Mouse (Mus musculus) adrenal gland, adult 8-10 months (tissue): ENCODE measurements around the gene Gsg1l. TPM values are rescaled to one million over a fixed set of nuclear protein-coding genes. Genes with fewer than 3 reads are reported as not detected.
A peak's percentile ranks its signal among the peaks of the same experiment; 100 is the strongest.

Experiments used
- DNase-seq: peaks from one replicate; pipeline ENCODE4 v3.0.0; 2022
- total RNA-seq, 4 experiments: library from RNA; stranded (reverse); gene quantifications; 2 replicates each; pipeline ENCODE4 v1.2.4; 2022

Gene Gsg1l
- total RNA-seq, 4 experiments from 2014 or later: 88.3 to 136 (median 104) TPM

DNA sequence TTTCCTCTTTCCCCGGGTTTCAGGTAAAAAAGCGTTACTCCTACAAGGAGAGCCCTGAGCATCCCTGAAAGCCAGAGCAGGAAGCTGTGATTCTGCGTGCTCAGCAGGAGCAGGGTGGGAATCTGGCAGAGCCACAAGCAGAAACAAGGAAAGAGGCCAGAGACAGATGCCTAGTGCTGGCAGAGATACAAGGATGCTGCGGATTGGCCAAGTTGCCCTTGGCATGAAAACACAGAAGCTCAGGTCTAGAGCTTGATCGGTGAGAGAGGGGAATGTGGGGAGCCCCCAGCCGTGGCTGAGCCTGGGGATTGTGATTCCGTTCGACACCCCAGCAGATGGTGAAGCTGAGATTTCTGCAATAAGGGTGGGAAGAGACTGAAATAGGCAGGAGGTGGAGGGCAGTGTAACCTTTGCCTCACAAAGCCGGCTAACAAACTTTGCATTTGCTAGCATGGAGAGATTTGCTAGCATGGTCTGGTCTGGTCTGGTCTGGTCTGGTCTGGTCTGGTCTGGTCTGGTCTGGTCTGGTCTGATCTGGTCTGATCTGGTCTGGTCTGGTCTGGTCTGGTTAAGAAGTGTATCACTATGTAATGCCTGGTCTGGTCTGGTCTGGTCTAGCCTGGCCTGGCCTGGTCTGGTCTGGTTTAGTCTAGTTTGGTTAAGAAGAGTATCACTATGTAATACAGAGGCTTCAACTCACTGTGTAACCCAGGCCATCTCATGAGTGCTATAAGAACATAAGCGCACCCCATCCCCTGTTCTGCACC lies 50.4 kb downstream of the Gsg1l start:
- DNase-seq: peak; percentile 31

DNA sequence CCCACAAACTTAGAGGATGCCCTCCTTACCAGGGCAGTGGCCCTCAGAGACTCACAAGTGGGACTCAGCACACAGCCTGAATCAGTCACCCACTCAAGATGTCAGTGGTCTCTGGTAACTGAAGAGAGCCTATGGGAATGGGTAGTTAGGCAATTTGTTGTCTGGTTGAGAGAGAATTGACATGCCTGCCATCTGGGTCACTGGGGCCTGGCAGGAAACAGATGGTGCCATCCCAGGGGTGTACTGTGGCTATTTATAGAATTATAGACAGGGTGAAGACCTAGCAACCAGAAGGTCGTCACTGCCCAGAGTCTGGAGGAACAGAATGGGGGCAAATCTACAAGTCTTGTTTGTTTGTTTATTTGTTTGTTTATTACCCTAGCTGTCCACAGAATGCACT lies 54.8 kb downstream of the Gsg1l start:
- no peak for DNase-seq

DNA sequence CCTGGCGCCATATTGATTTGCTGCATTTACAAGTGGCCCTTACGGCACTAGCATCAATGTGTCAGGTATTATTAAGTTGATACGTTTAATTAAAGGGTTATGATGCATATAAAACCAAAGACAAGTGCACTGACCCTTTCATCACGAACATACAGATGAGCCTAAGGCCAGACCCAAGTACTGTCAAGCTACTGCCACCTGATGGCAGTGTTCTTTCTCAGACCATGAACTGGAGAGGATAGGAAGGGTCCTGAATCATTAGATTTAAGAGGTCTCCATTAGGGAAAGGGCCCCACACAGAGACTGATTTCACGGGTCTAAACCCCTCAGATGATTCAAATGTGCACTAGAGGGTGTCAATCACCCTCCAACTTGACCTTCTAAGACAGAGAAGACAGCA lies 55.6 kb downstream of the Gsg1l start:
- DNase-seq: no peak

DNA sequence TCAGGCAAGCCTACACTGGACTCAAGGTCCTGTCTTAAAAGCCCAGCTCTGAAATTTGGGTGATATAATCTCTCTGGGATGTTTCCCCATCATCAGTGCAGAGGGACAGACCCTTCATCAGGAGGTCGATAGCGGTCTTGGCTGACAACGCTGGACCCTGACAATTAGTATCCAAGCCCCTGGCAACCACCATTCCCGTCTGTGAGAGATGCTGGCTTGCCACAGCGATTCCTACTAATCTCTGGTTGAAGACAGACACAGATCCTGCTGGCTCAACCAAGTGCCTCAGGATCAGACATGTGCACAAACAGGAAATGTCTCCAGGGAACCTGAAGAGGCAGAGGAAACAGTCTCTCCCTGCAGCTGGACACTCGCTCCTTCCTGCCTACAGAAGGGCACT lies 62.2 kb downstream of the Gsg1l start:
- DNase-seq: no peak

DNA sequence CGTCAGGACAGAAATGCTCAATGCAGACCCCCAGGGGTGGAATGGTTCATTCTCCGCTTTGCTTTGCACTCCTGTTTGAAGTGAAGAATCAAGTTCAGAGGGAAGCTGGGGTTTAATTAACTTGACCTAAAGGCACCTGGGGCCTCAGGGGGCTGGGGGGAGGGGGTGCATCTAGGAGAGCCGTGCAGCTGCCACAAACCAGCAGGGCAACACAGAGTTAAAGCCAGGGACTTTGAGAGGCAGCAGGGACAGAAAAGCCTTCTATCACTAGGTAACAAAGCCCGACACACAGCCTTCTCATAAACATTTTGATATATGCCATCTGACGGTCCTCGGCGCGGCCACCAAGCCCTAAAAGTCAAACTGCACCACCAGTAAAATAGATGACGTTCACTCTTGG lies 62.9 kb downstream of the Gsg1l start:
- no peak for DNase-seq

DNA sequence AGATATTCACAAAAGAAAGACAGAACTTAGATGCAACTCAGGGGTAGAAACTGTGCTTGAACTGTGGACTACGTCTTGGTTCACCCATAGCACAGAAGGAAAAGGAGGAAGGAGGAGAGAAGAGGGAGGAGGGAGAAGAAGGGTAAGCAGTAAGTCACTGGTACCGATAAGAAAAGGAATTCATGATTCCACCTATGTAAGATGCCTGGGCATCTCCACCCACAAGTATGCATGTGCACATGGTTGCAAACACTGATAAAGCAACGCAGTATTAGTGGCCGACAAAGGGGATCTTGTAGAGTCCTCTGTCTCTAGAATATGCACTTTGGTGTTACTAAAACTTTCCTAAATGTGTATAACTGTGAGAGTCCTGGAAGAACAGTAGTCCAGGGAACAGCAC lies 64.8 kb downstream of the Gsg1l start:
- DNase-seq: no peak

DNA sequence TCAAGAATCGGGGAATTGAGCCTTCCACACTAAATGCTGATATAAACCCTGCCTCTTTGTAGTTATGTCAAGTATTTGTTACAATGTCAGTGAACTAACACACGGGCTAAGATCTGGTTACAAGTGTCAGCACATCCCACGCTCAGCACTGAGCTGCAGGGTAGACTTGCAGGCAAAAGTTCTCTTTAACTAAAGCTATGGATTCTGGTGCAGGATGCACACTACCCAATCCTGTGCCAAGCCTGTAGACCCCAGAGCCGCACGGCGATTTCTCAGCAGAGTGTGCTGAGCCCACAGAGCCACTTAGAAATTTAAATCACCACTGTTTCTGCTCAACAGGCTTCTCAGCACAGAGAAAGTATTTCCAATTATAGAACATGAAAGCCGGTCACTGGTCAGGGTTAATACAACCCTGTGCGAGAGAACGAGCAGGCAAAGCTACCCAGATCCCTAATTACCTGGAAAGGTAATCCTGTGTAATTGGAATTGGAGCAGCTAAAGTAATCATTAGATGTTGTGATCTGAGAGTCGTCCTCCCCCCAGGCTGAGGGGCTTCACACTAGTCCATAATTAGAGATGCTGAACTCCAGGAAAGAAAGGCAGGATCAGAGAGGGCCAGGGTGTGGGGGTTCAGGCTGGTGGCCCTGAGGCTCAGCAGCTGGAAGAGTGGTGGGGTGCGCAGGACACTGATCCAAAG lies 69.7 kb downstream of the Gsg1l start:
- no peak for DNase-seq

DNA sequence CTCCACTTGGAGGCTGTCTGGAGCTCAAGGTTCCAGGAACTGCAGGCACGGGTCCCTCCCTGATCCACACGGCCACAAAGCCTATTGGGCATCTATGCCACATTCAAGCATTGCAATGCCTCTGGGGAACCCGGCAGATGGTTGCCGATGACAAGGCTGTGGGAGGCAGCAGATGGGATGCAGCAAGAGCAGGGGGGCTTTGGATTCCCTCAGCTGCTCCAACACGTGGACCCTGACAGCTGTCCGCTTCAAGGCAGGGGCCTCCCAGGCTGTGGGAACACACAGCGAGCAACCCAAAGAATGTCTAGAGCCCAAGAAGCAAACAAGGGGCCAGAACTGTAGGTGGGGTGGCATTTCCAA lies 73.4 kb downstream of the Gsg1l start:
- no peak for DNase-seq

DNA sequence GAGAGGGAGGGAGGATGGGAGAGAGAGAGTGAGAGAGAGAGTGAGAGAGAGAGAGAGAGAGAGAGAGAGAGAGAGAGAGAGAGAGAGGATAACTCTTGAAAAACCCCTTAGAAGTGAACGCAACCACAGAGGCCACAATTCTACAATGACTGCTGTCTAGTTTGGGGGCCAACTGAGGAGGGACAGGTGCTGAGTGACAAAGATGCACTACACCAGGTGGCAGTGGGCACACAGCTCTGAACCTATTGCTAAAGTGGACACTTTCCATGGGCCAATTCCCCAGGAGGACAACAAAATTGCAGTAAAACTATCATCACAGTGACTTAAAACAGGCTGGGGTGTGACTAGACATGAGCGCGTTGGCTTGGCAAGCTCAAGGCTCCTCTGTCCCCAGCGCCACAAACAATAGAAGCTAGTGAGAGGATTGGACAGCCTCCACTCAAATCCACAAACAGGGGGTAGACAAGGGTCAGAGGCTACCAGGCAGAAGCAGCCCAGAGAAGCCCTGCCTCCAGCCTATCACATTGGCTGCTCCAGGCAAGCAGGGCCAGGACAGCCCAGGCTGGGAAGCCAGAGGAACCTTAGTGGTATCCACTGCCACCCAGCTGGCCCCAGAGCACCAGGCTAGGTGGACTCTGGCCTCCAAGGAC lies 73.9 kb downstream of the Gsg1l start:
- no peak for DNase-seq

DNA sequence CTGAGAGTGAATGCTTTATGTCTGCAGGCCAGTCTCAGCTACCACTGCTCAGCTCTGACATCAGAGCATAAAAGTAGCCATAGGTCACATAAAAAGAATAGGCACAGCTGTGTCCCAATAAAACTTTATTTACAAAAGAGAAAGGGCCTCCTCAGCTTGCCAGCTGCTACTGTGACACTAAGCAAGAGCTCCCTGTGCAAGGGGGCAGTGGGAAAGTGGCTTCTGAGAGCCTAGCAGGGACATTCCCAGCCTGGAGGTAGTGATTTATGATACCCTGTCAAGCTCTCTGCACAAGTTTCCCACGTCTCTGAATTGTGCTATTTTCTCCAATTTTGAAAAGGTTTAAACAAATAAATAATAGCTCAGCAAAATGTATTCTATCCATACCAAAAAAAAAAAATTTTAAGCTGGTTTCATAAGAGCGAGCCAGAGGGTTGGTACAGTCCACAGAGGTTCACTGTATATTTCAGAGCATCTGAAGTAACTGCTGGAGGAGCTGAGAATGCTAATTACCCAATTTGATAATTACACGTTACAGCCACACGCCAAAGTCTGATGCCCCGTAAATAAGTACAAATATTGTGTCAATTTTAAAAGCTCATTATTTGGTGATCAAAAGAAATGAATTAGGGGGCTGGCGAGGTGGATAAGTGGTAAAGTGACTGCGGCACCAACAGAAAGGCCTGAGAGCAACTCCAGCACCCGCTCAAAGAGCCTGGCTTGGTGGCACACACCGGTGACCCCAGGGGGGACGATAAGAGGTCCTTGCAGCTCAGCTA lies 74.9 kb downstream of the Gsg1l start:
- DNase-seq: no peak

DNA sequence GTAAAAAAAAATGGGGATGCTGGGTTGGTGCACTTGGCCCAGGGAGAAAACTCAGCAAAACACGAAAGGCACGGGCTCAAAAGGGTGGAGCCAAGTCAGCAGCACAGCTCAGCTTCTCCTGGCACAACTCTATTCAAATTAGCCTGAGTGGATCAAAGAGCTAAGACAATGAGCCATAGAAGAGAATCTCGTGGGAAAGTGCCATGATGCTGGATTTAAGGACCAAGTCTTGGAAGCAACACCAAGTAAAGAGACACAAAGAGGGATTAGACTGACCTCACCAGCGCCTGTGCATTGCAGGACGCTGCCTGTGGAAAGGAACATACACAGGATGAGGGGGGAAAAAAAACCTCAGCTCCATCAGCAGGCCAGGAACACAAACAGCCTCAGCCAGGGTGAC lies 76.9 kb downstream of the Gsg1l start:
- no peak for DNase-seq

DNA sequence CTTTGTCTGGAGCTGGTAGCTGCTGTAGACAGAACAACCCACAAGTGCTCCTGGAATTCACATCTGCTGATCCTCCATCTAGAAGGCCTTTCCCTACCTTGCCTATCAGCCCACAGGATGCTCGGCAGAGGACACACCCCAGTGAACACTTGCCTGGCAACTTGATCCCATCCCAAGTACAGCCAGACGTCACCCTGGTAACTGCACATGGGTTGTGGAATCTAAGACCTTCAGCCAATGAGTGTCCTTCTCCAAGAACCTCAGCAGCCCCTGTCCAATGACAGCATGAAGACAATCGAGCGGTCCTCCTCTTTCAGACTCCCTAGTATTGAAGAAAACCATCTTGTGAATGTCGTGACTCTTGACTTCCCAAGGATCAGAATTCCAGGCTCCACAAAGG lies 80.5 kb downstream of the Gsg1l start:
- no peak for DNase-seq

DNA sequence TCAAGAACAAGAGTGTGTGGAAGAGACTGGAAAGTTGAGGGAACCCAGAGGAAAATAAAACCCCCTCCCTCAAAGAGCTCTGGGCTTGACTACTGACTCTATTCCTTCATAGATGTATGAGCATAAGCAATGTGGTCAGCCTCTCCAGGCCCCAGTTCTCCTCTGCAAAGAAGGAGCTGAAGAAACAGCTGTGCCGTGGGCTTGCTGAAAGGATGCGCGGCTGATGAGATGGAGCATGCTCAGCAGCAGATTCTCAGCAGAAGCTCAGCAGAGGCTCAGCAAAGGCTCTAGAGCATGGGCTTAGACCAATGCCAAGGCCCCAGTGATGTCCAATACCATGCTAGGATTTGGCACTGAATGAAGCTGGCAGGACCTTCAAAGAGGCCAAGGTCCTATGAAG lies 82.3 kb downstream of the Gsg1l start:
- no peak for DNase-seq

DNA sequence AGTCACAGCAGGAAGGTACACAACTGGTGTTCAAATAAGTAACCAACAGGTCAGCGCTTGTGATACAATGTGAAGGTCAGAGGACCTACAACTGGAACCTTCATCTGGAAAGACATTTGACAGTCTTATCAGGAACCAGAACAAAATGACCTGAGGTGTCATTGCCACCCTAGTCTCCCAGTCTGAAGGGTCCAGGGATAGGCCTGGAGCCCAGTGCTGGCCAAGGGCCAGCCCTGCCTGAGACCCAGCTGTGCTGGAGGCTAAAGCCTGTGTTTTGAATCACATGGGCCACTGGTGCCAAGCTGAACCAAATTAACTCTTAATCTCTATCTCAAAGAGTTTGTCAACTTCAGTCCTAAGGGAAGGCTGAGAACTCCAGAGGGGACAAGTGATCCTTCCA lies 86.1 kb downstream of the Gsg1l start:
- DNase-seq: no peak

DNA sequence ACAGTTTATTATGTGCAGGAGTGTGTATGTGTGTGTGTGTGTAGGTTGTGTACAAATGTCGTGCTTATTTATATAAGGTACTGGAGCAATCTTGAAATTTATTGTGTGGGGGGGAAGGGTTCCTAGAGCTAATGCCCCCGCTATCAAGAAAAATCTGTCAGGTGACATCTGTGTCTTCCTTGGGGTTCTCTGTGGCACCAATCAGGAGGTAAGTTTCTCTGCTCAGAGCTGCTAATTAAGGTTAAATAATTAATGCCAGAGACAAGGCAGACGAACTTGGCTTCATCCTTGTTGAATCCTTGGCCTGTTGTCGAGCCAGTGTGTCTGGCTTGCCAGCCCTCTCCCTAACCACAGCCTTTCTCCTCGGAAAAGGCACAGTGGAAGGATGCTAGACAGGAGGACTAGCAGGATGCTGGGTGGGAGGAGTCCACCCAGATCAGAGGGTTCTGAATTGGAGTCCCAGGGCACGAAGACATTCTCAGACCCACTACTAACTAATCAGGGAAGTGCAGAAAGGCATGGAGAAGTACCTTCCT lies 89.8 kb downstream of the Gsg1l start:
- DNase-seq: no peak

DNA sequence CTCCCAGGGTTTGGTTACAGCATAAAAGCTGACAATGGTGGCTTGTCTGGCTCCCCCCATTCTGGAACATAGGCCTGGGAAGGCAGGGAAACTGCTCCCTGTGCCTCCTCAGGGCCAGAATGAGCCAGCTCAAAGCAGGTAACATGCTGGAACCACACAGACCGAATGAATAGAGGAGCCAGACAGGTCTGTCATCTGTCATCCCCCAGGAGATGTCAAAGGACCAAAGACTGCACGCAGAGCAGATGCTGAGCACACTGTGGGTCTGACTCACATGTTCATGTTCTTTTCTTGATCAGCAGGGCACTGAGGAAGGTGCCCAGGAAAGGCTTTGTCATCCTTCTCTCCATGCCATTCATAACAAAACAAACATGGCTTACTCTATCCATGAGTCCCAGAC lies 90.4 kb downstream of the Gsg1l start:
- DNase-seq: no peak

DNA sequence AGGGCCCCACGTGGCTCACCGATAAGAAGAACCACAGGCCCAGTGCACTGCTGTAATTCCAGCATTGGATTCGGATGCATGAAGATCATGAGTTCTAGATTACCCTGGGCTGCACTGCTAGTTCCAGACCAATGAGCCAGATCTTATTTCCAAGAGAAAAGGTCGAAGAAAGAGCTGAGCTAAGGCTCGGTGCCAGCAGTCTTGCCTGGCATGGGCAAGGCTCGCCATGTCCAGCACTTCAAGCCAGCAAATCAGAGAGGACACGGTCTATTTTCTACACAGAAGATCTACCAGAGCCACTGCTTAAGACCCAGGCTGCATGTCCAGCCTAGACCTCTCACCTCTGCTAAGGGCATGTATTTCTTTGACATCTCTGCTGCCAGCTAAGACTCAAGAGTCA lies 92.2 kb downstream of the Gsg1l start:
- DNase-seq: no peak

DNA sequence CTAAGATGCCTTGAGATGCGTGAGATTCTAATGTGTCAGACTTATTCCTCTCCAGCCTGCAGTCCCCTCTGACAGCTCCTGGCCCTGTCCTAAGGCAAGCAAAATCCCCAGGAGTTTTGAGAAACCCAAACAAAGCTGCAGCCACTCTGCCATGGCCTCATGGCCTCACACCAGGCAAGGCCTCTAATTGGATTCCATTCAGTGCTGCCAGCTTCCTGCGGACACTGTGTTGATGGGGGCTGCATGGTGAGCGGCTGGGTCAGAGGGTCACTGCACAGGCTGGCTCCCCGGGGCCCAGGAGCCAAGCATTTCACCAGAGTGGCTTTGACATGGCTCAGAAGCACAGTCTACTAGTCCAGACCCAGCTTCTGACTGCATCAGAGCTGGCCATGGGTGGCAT lies 92.7 kb downstream of the Gsg1l start:
- DNase-seq: no peak

DNA sequence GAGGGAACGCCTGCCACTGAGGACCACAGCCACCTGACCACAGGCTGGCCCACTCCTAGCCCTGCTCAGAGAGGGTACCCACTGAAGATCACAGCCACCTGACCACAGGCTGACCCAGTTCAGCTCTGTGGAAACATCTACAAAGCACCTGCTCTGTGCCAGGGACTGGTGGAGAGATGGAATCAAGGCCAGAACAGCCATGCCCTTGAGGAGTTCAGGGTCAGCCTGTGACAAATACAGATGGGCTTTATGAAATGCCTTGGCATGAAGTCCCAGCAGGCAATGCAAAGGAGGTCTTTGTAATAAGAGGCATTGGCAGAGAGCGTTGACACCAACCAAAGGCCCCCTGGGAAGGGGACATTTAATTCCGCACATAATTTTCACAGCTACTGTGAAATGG lies 93.9 kb downstream of the Gsg1l start:
- DNase-seq: peak; percentile 83

DNA sequence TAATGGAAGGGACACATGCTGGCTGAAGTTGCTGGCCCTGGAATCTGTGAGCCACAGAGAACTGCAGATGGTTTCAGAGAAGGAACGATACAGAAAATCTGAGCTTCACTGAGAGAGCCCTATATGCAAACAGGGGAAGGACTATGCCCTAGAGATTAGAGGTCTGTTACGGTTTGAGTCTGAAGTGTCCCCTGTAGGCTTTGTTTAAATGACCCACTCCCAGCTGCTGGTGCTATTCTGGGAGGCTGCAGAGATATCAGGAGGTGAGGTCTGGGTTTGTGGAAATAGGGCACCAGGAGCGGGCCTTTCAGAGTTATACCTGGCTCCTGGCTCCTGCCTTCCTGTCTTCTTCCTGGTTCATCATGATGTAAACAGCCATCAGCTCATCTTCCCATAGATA lies 95.1 kb downstream of the Gsg1l start:
- DNase-seq: no peak

DNA sequence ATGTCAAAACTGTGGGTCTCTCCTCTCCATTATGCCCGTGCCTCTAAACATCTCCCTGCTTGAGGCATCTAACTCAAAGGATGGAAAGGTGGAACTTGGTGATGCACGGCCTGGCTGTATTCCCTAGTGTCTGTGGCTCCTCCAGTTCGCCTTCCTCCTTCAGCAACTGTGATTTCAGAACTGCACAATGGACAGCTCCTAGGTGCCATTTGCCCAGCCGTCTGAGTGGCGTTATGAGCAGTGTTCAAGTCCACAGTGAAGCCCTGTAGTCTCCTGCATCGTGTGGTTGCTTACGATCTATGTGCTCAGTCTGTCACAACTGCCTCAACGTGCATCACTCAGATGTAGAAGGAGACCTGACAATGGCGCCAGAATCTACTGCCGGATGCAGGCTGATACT lies 96.6 kb downstream of the Gsg1l start:
- DNase-seq: no peak

DNA sequence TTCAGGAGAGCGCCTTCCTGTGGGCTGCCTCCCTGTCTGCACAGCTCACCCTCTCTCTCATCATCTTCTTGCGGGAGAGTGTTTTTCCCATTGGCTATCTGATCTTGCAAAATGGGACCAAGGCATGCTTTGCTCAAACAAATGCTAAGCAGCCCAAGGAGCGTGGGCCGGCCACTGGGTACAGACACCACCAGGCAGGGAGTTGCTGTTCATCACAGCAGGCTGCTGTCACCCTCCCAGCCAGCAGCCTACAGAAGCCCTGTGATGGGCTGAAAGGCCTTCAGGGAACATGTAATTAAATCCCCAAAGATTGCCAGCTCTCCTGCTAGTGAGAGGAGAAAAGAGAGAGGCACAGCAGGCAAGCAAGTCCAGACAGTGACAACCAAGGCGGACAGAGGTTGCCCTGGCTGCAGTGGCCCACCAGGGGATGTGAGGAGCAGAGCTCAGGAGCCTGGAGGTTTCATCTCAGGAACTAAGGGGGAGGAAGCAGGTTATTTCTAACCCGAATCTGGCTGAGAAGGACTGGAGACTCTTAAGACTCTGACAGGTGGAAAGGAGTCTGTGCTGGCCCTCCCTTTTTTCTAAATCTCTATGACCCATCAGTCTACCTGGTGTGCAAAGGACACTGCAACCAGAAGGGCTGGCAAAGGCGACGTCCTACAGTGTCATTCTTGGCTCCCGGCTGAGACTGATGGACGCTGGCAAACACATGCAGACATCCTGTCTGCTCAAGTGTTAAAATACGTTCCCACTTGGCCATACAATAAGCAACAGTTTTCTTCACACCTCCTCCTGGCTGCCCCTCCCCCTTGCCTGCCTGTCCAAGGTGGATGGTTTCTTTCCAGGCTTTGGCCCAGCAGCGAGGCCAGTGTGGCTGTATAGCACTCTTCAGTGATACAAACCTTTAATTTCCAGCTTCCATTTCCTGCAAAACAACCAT lies 98.0 kb downstream of the Gsg1l start:
- no peak for DNase-seq
